Mouse (Mus musculus): ENCODE results near the gene Sel1l2. TPM values are rescaled to one million over a fixed set of nuclear protein-coding genes. Genes with fewer than 3 reads are reported as not detected.
"Not testable (repeated sequence)": the region's sequence is repeated elsewhere in the genome, so short reads cannot be mapped to it uniquely, and the experiment has no call there.

The Sel1l2 gene
- total RNA-seq, 2 experiments from 2014 or later, result 0.09 to 0.18 TPM

DNA sequence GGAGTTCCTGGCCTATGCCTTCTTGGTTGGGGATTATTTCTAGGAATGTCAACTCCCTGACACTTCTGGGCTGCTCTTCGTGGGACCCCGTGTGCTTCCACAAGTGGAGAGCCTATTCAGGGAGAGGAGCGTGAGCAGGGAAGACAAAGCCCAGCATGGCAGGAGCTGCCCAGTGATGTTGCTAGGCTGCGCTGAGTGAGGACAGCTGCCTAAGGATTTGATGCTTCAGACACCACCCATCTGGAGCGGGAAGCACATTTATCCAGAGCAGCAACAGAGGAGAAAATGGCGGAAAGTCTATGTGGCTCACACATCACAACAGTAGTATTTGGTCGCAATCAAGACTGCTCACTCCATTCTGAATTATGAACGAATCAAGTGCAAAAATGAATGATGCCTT lies 169.2 kb downstream of the Sel1l2 start:
- DNase-seq, result no peak
- intact Hi-C loops (cut with DNase I; ENCODE audit: low total_unique reads), result no loop called here

DNA sequence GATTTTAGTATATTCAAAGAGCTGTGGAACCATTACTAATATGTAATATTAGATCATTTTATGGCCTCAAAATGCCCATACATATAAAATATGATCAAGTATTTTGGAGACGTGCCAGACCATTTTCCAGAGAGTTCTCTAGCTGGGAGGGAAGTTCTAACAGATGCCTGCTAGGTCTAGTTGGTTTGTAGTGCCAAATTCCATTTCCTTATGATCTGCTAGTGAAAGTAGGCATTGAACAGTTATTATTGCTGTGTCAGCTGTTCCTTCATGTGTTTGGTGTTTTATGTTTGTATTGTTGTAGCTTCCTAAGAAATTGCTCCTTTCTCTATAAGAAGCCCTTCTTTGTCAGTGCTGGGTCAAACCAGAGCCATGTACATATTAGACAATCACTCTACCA lies 173.5 kb downstream of the Sel1l2 start:
- intact Hi-C loops (cut with DNase I; ENCODE audit: low total_unique reads), result no loop called here
- DNase-seq, result no peak

DNA sequence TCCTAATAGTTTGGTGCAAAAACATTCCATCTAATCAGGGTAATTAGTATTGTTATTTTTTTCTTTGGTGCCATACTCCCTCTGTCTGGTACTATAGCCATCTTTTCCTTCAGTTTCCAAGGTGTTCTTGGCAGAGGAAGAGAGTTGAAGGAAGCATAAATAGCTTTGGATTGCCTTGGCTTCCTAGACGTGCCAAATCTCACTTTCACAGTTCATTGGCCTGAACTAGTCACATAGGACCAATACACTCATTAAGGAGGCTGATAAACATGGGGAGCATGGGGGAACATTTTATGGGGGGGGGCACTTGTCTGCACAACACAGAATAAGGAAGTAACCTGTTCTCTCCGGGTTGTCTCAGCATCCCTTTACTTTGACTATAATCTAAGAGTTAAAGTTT lies 174.1 kb downstream of the Sel1l2 start:
- DNase-seq, result no peak
- intact Hi-C loops (cut with DNase I; ENCODE audit: low total_unique reads), result no loop called here

DNA sequence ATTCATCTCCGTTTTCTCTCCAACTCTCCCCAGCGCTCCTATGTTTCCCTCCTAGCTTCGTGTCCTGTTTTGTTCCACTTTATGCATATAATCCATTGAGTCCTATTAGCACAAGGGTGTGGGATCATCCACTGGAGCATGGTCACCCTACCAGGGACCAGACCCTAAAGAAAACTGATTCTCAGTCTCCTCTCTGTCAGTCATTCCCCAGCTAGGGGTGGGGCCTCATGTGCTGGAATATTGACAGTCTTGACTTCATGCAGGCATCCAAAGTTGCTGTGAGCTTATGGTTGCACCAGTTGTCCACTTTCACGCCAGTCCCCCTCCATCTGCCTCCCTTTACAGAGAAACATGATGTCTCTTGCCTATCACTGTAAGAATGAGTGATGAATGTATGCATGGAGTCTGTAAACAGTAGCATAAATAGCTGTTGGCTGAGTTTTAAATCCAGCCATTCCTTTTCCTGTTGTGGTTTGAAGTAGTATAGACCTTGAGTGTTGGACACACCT lies 174.9 kb downstream of the Sel1l2 start:
- intact Hi-C loops (cut with DNase I; ENCODE audit: low total_unique reads), result no loop called here
- DNase-seq, result no peak

DNA sequence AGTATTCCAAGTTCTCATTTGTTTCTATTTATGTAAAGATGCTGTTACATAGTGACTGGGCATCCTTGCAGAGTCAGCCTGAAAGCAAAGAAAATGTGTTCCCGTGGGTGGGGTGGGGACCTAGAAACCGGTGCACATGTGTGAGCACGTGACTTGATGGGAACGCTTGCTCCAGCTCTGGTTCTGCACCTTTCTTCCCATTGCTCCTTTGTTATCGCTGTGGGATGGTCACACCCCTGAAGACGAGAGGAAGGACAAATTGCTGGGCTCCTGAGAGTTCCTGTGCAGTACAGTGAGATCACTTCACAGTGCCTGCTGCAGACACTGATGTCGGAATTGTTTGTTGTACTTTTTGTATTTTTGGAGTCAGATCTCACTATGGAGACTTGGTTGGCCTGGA lies 185.8 kb downstream of the Sel1l2 start:
- intact Hi-C loops (cut with DNase I; ENCODE audit: low total_unique reads), result no loop called here
- DNase-seq, result no peak

DNA sequence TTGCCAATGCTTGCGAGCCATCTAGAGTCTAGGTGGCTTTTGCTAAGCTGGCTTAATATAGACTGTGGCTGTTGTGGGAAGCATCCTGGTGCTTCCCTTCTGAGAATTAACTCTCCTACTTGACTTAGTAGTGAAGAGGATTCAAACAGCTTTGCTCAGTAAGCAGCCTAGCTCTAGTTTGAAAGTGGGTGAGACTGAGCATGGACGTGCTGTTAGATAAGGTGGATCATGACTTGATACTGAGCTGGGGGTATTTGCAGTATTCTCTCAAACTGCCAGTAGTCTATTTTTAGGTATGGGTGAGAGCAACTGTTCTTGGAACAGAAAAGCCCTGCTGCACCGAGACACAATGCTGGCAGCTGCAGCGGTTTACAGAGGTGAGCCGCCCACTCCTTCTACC lies 186.9 kb downstream of the Sel1l2 start:
- no peak for DNase-seq

DNA sequence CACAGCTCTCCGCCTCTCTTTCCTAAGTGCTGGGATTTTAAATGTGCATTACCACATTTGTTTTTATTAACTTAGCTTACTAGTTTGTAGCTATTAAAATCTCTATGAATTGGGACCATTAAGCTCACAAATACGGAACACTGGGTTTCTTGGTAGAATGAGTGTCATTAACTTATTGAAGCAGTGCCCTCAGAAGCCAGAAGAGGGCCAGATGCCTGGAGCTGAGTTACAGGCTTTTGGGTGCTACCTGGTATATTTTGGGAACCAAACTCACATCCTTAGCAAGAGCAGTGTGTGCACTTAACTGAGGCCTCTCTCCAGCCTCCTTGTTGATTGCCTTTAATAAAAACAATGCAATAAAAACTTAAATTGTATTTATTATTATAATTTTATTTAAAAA lies 188.8 kb downstream of the Sel1l2 start:
- no peak for DNase-seq
- intact Hi-C loops (cut with DNase I; ENCODE audit: low total_unique reads), result no loop called here

More for the DNA sequence above, 186.9 kb downstream of the Sel1l2 start:
- intact Hi-C loops (cut with DNase I; ENCODE audit: low total_unique reads), result no loop called here

DNA sequence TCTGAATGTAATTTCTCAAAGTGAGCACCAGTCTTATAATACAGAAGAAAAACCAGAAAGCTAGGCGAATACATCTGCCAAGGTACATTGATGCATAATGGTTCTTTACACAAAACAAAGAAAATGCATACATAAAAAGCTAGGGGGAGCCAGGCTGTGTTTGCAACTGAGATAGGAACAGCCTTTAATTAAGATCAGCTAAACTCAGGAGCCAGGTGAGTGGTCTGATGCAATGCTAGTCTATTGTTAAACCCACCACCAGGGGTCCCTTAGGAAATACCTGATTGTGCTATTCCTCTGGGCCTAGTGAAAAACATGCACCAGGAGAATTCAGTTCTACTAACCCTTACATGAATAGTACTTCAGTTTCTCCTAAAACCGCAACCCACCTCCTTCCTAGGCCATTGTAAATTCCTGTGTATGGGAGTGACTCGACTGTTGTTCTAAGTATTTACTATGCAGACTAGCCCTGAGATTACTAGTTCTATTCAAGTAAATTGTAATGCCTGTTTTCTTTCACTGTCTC lies 203.8 kb downstream of the Sel1l2 start:
- DNase-seq; intact Hi-C loops (cut with DNase I; ENCODE audit: low total_unique reads): not testable (repeated sequence)

Other genes with a start within 250 kb of the Sel1l2 start
- gene Gm17374, start 237.7 kb downstream of the Sel1l2 start, total RNA-seq (2021), result not detected
- gene Esf1, start 219.1 kb downstream of the Sel1l2 start, total RNA-seq (2021), result 10 to 100 TPM; 11.7 to 12.9 TPM
- 10 to 100 TPM; 24.9 to 27.2 TPM for gene Ndufaf5, start 219.1 kb downstream of the Sel1l2 start, total RNA-seq (2021)
- gene Macrod2, start 5.6 kb upstream of the Sel1l2 start, total RNA-seq (2021), result 10 to 100 TPM; 12.2 to 15.3 TPM

Data from gastrocnemius, postnatal 14 days (tissue).